Comparison of ENCODE assay signal across 8 mouse cellular contexts in genomic region chr11:84797627-84798353, GRCm38 (mm10). TPM values are rescaled to one million over a fixed set of nuclear protein-coding genes. Genes with fewer than 3 reads are reported as not detected.
DNase-seq lines count a peak whose midpoint lies in the region; TF ChIP-seq lines count a peak whose summit lies in the region.
"Had no signal": no experiment of that assay in that cellular context is flagged by ENCODE, and none has a peak within 500 bp of the region (broad histone marks: within the 10 kb centered on the region; RNA-seq: fewer than 3 reads in every experiment).

No protein-coding gene starts in this region.

- peak; percentile 86 for DNase-seq in ES-CJ7 (ENCODE audit: low read depth, low spot score)
- DNase-seq in adrenal gland, adult 18-20 months (ENCODE audit: low spot score in 2 of 2) = peak; percentile 70 to 76
- peak; percentile 89 for DNase-seq in embryo, embryonic 11 days
- peak; percentile 76 to 84 for DNase-seq in heart, postnatal 14 days
- peak in 1 of 2 experiments; percentile 75 for DNase-seq in layer of hippocampus, adult 2 months (ENCODE audit: low spot score in 2 of 2)
- DNase-seq in lung, postnatal 36 days = peak; percentile 75
- peak; percentile 86 for DNase-seq in right cerebral cortex, postnatal 4 days

- no peak overlapping the region for H3K27ac ChIP-seq in layer of hippocampus, adult 2 months
- H3K27ac ChIP-seq: liver, embryonic 15.5 days had no signal

- no peak overlapping the region for H3K4me3 ChIP-seq in layer of hippocampus, adult 2 months
- H3K4me3 ChIP-seq: liver, embryonic 15.5 days had no signal

- TF ChIP-seq CTCF in layer of hippocampus, adult 2 months (conservative IDR thresholded peaks at IDR 0.05) = peak; percentile 98

- intact Hi-C loops in heart, postnatal 14 days (cut with DNase I) = loop anchor here (5.0 to 10.0 kb wide), 2 partner anchors 283 to 535 kb away; partner anchors contain the start of gene Aatf

RNA-seq across cellular contexts. Expression of gene Mrm1, which starts 21.5 kb away (rescaled TPM):
- total RNA-seq in adrenal gland, adult 18-20 months (2021) = 10 to 100 TPM; 14.2 to 22.6 TPM
- 10 to 100 TPM; 16.6 to 22.8 TPM for total RNA-seq in heart, postnatal 14 days (2021)
- 10 to 100 TPM in 1 of 2 experiments, 1 to 10 TPM in 1; 8.5 to 16.7 TPM for total RNA-seq in layer of hippocampus, adult 2 months (2021)

RNA-seq across cellular contexts. Expression of gene Dhrs11, which starts 31.0 kb away (rescaled TPM):
- total RNA-seq in adrenal gland, adult 18-20 months (2021) = 10 to 100 TPM; 41.5 to 53.6 TPM
- total RNA-seq in heart, postnatal 14 days (2021) = 100 to 1,000 TPM; 114 to 125 TPM
- 1 to 10 TPM; 6.2 TPM for total RNA-seq in layer of hippocampus, adult 2 months (2021)

Comparison
In these comparisons a context has a peak if more than half of its experiments do, and no peak if none do; other contexts are left out.
1. RNA of gene Dhrs11, which starts 31.0 kb away (total RNA-seq): 114 to 125 TPM in heart, postnatal 14 days and 41.5 to 53.6 TPM in adrenal gland, adult 18-20 months; 6.2 TPM in layer of hippocampus, adult 2 months; every median in the first group is over 4 times any median in the second.